Mouse (Mus musculus): ENCODE measurements around the gene Ublcp1. TPM values are rescaled to one million over a fixed set of nuclear protein-coding genes. Genes with fewer than 3 reads are reported as not detected.

Ublcp1 gene
- 17.7 TPM for polyA plus RNA-seq (2012; fragmentation: generic; extraction: Trizol)
- long read RNA-seq, experiment 1, transcript Ublcp1-201 (11 exons, 2,088 nt), result major isoform, 24 of 39 reads
- long read RNA-seq, experiment 1, partial matches to known transcripts, result 1 of 39 reads
- long read RNA-seq, experiment 1, other reads (novel, unspliced or antisense), result 14 of 39 reads
- long read RNA-seq, experiment 2, transcript Ublcp1-201 (11 exons, 2,088 nt), result major isoform, 237 of 304 reads
- long read RNA-seq, experiment 2, partial matches to known transcripts, result 8 of 304 reads
- long read RNA-seq, experiment 2, other reads (novel, unspliced or antisense), result 59 of 304 reads

- Histone ChIP-seq H3ac (ENCODE audit: control insufficient read depth, insufficient read length, low read depth) (peak within 1 kb of the TSS; percentile 98), H3K79me2 (ENCODE audit: control insufficient read depth, insufficient read depth) (peaks cover 15% of the 10 kb centered on the region), H3K4me3 (ENCODE audit: insufficient read depth, poor library complexity, severe bottlenecking) (peak within 1 kb of the TSS; percentile 76), H3K79me3 (ENCODE audit: low read depth) (peaks cover 4% of the 10 kb centered on the region), H3K36me3 (ENCODE audit: control insufficient read depth, insufficient read depth) (peaks cover 8% of the 10 kb centered on the region), H3K27me3 (ENCODE audit: control insufficient read depth, insufficient read depth, insufficient read length) (no peaks in the 10 kb centered on the region)
- TF ChIP-seq MAX (IDR thresholded peaks at IDR 0.05) (no peak), MYOD1 (IDR thresholded peaks at IDR 0.05; ENCODE audit: control insufficient read depth, insufficient read length, low read depth) (no peak), CTCF (IDR thresholded peaks at IDR 0.05; ENCODE audit: control insufficient read depth, insufficient read depth, insufficient read length) (no peak), CEBPB (IDR thresholded peaks at IDR 0.05; ENCODE audit: low read depth) (no peak)
Observed at GRCm38 (mm10) chr11:44470432-44471336, at the start of gene Ublcp1. TSS of gene Ublcp1 (minus strand) at chr11:44470498.

DNA sequence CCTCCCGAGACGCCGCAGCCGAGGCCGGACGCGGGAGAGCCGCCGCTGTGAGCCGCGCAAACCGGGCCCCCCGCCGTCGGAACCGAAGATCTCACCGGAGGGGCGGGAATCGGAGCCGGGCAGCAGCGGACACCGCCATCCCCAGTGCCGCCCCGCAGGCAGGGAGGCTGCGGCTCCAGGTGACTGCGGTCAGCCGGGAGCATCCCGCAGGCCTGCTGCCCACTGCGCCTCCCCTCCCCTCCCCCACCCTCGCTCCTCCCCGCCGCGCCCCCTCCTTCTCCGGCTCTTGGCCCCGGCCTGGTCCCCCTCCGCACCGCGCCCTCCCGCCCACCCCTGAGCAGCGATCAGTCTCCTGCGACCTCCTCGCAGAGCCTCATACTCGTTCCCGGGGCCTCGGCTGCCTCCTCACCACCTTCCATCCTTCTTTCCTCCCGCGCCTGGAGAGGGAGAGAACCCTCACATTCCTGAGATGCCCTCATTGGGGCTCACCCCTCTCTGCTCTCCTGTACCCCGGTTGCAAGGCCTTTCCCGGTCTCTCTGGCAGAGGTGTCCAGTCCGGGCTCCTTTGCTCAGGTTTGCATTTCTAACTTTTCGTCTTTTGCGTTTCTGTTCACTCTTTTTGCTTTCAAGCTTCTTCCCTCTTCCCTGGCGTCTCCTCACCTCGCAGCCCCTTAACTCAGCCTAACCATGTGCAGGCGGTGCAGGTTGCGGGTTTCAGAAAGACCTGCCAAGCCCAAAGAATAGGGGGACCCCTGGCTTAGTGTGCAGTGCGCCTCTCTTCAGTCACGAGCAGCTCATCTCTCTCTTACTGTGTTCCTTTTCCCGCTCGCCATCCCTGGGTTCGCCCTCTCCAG lies 49.0 kb upstream of the Ublcp1 start:
- peaks cover 43% of the 10 kb centered on the region for H3K79me3 ChIP-seq (ENCODE audit: low read depth)
- no peak for TF ChIP-seq FOSL1 (IDR thresholded peaks at IDR 0.05; ENCODE audit: insufficient read depth, low read length, poor library complexity, severe bottlenecking)
- no peak for TF ChIP-seq USF1 (IDR thresholded peaks at IDR 0.05; ENCODE audit: low read depth)
- TF ChIP-seq CTCF (IDR thresholded peaks at IDR 0.05; ENCODE audit: control insufficient read depth, insufficient read depth, insufficient read length), result no peak
- TF ChIP-seq MYOG (IDR thresholded peaks at IDR 0.05; ENCODE audit: control insufficient read depth, extremely low read depth, insufficient read length), result no peak
- no peak for TF ChIP-seq MAX (IDR thresholded peaks at IDR 0.05)
- TF ChIP-seq MYOD1 (IDR thresholded peaks at IDR 0.05; ENCODE audit: control insufficient read depth, insufficient read length, low read depth), result no peak
- TF ChIP-seq CEBPB (IDR thresholded peaks at IDR 0.05; ENCODE audit: low read depth), result no peak
- no peaks in the 10 kb centered on the region for H3K27me3 ChIP-seq (ENCODE audit: control insufficient read depth, insufficient read depth, insufficient read length)
- peak overlapping the region; percentile 97 for H3ac ChIP-seq (ENCODE audit: control insufficient read depth, insufficient read length, low read depth)
- no peaks in the 10 kb centered on the region for H3K36me3 ChIP-seq (ENCODE audit: control insufficient read depth, insufficient read depth)
- peak overlapping the region; percentile 92 for H3K4me3 ChIP-seq (ENCODE audit: insufficient read depth, poor library complexity, severe bottlenecking)
- peaks cover 55% of the 10 kb centered on the region for H3K79me2 ChIP-seq (ENCODE audit: control insufficient read depth, insufficient read depth)

DNA sequence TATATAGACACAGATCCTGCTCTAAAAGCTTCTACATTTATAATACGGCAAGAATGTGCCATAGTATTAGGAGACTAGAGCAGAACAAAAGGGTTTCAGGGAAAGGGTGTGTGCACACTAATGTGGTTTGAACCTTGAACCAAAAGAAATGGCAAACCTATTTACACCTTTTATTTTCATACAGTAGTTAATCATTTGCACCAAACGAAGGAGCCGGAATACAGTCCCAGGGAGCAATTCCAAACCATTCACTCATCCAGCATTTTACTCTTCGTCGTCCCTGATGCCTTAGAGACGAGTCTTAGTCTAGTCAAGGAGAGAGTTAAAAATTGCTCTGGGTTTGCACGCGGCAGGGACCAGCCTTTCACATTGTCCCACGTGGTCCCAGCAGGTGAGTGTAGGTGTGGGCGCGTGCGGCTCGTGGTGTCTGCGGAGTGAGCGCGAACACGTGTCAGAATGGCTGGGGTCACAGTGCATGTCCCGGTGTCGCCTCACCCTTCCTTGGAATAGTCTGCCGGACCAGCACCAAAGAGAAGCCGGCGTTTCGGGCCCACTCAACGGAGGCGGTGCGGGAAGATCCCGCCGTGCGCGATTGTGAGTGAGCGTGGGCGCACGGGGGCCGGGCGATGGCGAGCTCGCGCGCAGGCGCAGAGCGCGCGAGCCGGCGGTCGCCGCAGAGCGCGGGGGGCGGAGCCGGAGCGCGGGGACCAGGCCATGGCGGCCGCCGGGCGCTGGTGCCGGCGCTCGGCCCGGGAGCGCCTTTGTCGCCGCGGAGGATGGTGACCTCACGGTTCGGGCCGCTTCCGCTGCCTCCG lies 48.2 kb upstream of the Ublcp1 start, which contains the start of gene Rnf145:
Gene Rnf145 (plus strand): TSS at position 684 of the 815 bp plus-strand sequence.
- H3K4me3 ChIP-seq (ENCODE audit: insufficient read depth, poor library complexity, severe bottlenecking), result peak within 1 kb of the TSS; percentile 92
- H3K36me3 ChIP-seq (ENCODE audit: control insufficient read depth, insufficient read depth), result no peaks in the 10 kb centered on the region
- H3K79me2 ChIP-seq (ENCODE audit: control insufficient read depth, insufficient read depth), result peaks cover 47% of the 10 kb centered on the region
- no peaks in the 10 kb centered on the region for H3K27me3 ChIP-seq (ENCODE audit: control insufficient read depth, insufficient read depth, insufficient read length)
- peak within 1 kb of the TSS; percentile 97 for H3ac ChIP-seq (ENCODE audit: control insufficient read depth, insufficient read length, low read depth)
- TF ChIP-seq CEBPB (IDR thresholded peaks at IDR 0.05; ENCODE audit: low read depth) (no peak), CTCF (IDR thresholded peaks at IDR 0.05; ENCODE audit: control insufficient read depth, insufficient read depth, insufficient read length) (no peak), MAX (IDR thresholded peaks at IDR 0.05) (peak; percentile 48), USF1 (IDR thresholded peaks at IDR 0.05; ENCODE audit: low read depth) (no peak), MYOD1 (IDR thresholded peaks at IDR 0.05; ENCODE audit: control insufficient read depth, insufficient read length, low read depth) (no peak)
- H3K79me3 ChIP-seq (ENCODE audit: low read depth), result peaks cover 36% of the 10 kb centered on the region

- TF ChIP-seq MYOD1 (IDR thresholded peaks at IDR 0.05; ENCODE audit: control insufficient read depth, insufficient read length, low read depth) (no peak), CEBPB (IDR thresholded peaks at IDR 0.05; ENCODE audit: low read depth) (no peak), USF1 (IDR thresholded peaks at IDR 0.05; ENCODE audit: low read depth) (no peak), MYOG (IDR thresholded peaks at IDR 0.05; ENCODE audit: control insufficient read depth, extremely low read depth, insufficient read length) (no peak), FOSL1 (IDR thresholded peaks at IDR 0.05; ENCODE audit: insufficient read depth, low read length, poor library complexity, severe bottlenecking) (no peak), MAX (IDR thresholded peaks at IDR 0.05) (no peak), CTCF (IDR thresholded peaks at IDR 0.05; ENCODE audit: control insufficient read depth, insufficient read depth, insufficient read length) (no peak)
- peaks cover 39% of the 10 kb centered on the region for H3K79me2 ChIP-seq (ENCODE audit: control insufficient read depth, insufficient read depth)
- no peaks in the 10 kb centered on the region for H3K36me3 ChIP-seq (ENCODE audit: control insufficient read depth, insufficient read depth)
- H3K27me3 ChIP-seq (ENCODE audit: control insufficient read depth, insufficient read depth, insufficient read length), result no peaks in the 10 kb centered on the region
- H3K79me3 ChIP-seq (ENCODE audit: low read depth), result peaks cover 30% of the 10 kb centered on the region
- H3K4me3 ChIP-seq (ENCODE audit: insufficient read depth, poor library complexity, severe bottlenecking), result peak overlapping the region; percentile 92
- H3ac ChIP-seq (ENCODE audit: control insufficient read depth, insufficient read length, low read depth), result no peak overlapping the region
Observed at GRCm38 (mm10) chr11:44517561-44518280, 47.4 kb upstream of the Ublcp1 start.
